Mouse (Mus musculus): ENCODE measurements around the gene Foxp4. TPM values are rescaled to one million over a fixed set of nuclear protein-coding genes. Genes with fewer than 3 reads are reported as not detected.
A peak's percentile ranks its signal among the peaks of the same experiment; 100 is the strongest.

Gene Foxp4
- 9.4 and 10.1 TPM in 2 replicates for polyA plus RNA-seq (2012; rRNA removed)
- polyA plus RNA-seq (2014; fragmentation: Nextera tagmentation; extraction: Ambion mirVana), result 3.5 and 4.7 TPM in 2 replicates

DNA sequence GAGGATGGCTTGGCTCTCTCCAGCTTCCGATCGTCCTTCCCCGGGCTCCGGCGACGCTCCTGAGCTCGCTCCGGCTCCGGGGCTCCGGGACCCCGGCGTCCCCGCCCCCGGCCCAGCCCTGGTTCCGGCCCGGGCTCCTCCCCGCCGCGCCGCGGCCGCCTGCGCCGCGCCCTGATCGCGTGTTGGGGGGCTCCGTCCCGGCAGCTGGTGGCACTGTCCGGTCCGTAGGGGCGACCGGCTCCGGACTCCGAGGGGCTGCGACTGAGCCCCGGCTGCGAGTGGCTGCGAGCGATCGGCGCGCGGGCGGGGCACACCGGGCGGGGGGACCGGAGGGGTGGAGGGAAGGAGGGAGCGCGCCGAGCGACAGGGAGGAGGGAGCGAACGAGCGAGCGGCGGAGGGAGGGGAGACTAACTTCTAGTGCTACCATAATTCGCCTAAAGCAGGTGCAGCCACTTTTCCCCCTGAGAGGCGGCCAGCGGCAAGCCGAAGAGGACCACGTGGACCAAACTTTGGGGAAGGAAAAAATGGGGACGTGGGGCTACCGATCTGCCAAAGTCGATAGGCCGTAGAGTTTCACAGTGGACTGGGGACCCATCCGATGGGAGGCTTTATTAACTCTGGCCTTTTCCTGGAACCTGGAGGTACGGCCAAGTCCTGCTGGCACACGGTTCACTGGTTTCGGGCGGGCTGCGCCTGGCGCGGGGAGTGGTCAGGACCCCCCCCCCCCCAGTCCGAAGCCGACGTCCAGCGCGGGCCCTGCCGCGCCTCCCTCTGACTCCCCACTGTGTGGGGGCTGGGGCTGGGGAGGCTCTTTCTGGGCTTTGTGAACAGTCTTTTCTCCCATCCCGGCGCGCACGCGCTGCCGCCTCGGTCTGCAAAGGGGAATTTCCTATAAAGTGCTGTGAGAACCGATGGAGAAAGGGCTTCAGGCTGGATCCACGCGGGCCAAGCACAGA lies at the start of gene Foxp4:
TSS of gene Foxp4 (minus strand) at position 263 of the 957 bp plus-strand sequence.
- no peak for TF ChIP-seq EP300 (IDR thresholded peaks at IDR 0.05; ENCODE audit: low read depth)
- Histone ChIP-seq H3K4me1 (replicated peaks; ENCODE audit: control insufficient read depth in 2 of 2, insufficient read depth in 2 of 2, low read length in 1 of 2) (peaks cover 0 to 14% of the 10 kb centered on the region in 2 experiments; a peak in 3 of 4 replicates), H3K4me2 (ENCODE audit: low read depth) (peak within 1 kb of the TSS; percentile 82), H3K27me3 (ENCODE audit: control insufficient read depth, insufficient read depth, low read length) (peaks cover 34% of the 10 kb centered on the region), H3K9me3 (ENCODE audit: control insufficient read depth, low read length) (no peaks in the 10 kb centered on the region), H3K4me3 (ENCODE audit: insufficient read depth in 1 of 2, low read depth in 2 of 2, low read length in 2 of 2) (peak within 1 kb of the TSS; percentile 68 to 70), H3K9ac (replicated peaks) (peak within 1 kb of the TSS; percentile 61), H3K27ac (no peak within 1 kb of the TSS), H3K36me3 (replicated peaks; ENCODE audit: control insufficient read depth, insufficient read depth, low read depth) (no peaks in the 10 kb centered on the region)
- DNase-seq (ENCODE audit: low read depth in 3 of 3, low spot score in 3 of 3), result peak; percentile 65 to 72 (median 70)
- ATAC-seq (ENCODE audit: insufficient read depth), result peak; percentile 85
- WGBS (ENCODE audit: insufficient replicate concordance), result under 1% methylated on average over 90 of the region's 91 CpGs

DNA sequence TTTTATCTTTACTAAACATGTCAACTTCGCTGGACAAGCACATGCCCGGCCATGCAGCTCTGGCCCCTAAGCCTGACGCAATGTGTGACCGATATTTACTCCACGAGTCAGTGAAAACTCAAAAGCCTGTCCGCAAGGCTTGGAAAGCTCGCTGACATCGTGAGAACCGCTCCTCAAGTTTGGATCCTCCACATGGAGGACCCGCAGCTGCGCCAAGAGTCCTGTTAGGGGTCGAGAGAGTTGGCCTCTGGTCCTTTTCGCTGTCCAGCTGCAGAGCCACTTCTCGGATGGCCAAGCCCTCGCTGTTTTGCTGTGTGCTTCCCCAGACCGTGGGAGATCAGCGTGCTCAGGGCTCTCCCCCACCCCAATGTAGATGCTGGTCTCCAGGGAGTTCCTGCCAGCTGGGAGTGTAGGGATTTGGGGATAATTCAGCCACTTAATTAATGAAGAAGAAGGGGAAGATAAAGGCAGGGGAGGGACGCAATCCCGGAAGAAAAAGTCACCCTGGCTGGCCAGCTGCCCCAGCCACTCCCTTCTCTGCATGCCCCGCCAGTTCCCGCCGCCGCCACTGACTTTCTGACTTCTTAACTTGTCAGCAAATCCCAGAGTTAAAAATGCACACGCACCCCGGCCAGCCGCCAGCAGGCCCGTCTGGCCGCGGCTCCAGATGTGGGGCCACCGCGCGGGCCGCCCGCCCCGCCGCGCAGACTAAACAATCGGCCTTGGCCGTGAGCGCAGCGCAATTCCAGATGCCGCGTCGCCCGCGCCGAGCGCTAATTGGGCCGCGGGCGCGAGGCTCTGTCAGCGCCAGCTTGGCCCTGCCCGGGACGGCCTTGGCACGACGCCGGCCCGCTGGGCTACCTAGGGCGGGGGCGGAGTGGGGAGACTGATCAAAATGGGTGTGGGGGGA lies 49.4 kb upstream of the Foxp4 start:
- H3K9ac ChIP-seq (replicated peaks), result no peak overlapping the region
- H3K27me3 ChIP-seq (ENCODE audit: control insufficient read depth, insufficient read depth, low read length), result peaks cover 42% of the 10 kb centered on the region

GRCm38 (mm10) chr17:47965885-47966505 lies 41.5 kb upstream of the Foxp4 start:
- DNase-seq (ENCODE audit: low read depth in 3 of 3, low spot score in 3 of 3), result no peak
- no peak for ATAC-seq (ENCODE audit: insufficient read depth)
- no peaks in the 10 kb centered on the region for H3K36me3 ChIP-seq (replicated peaks; ENCODE audit: control insufficient read depth, insufficient read depth, low read depth)
- H3K27ac ChIP-seq, result no peak overlapping the region
- no peak for TF ChIP-seq CTCF (IDR thresholded peaks at IDR 0.05; ENCODE audit: low read depth)
- TF ChIP-seq EP300 (IDR thresholded peaks at IDR 0.05; ENCODE audit: low read depth), result no peak
- H3K9me3 ChIP-seq (ENCODE audit: control insufficient read depth, low read length), result no peaks in the 10 kb centered on the region
- H3K9ac ChIP-seq (replicated peaks), result no peak overlapping the region
- no peaks in the 10 kb centered on the region for H3K27me3 ChIP-seq (ENCODE audit: control insufficient read depth, insufficient read depth, low read length)
- H3K4me1 ChIP-seq (replicated peaks; ENCODE audit: control insufficient read depth in 2 of 2, insufficient read depth in 2 of 2, low read length in 1 of 2), result no peaks in the 10 kb centered on the region
- H3K4me3 ChIP-seq (ENCODE audit: insufficient read depth in 1 of 2, low read depth in 2 of 2, low read length in 2 of 2), result no peak overlapping the region
- WGBS (ENCODE audit: insufficient replicate concordance), result 50% methylated on average over 9 of the region's 12 CpGs
- no peak overlapping the region for H3K4me2 ChIP-seq (ENCODE audit: low read depth)

More for the DNA sequence above, 49.4 kb upstream of the Foxp4 start:
- DNase-seq (ENCODE audit: low read depth in 3 of 3, low spot score in 3 of 3), result no peak
- WGBS (ENCODE audit: insufficient replicate concordance), result 2% methylated on average over 61 of the region's 61 CpGs
- peak; percentile 34; the same call in 1 of the 2 replicates for ATAC-seq (ENCODE audit: insufficient read depth)
- Histone ChIP-seq H3K36me3 (replicated peaks; ENCODE audit: control insufficient read depth, insufficient read depth, low read depth) (no peaks in the 10 kb centered on the region), H3K4me3 (ENCODE audit: insufficient read depth in 1 of 2, low read depth in 2 of 2, low read length in 2 of 2) (peak overlapping the region; percentile 1 to 37; a peak in 3 of 4 replicates), H3K27ac (no peak overlapping the region), H3K4me2 (ENCODE audit: low read depth) (peak overlapping the region; percentile 55), H3K9me3 (ENCODE audit: control insufficient read depth, low read length) (no peaks in the 10 kb centered on the region), H3K4me1 (replicated peaks; ENCODE audit: control insufficient read depth in 2 of 2, insufficient read depth in 2 of 2, low read length in 1 of 2) (peaks cover 0 to 11% of the 10 kb centered on the region in 2 experiments; a peak in 2 of 4 replicates)
- no peak for TF ChIP-seq CTCF (IDR thresholded peaks at IDR 0.05; ENCODE audit: low read depth)
- no peak for TF ChIP-seq EP300 (IDR thresholded peaks at IDR 0.05; ENCODE audit: low read depth)

- no peak for DNase-seq (ENCODE audit: low read depth in 3 of 3, low spot score in 3 of 3)
- Histone ChIP-seq H3K4me1 (replicated peaks; ENCODE audit: control insufficient read depth in 2 of 2, insufficient read depth in 2 of 2, low read length in 1 of 2) (peaks cover 0 to 2% of the 10 kb centered on the region in 2 experiments; a peak in 1 of 4 replicates), H3K9ac (replicated peaks) (no peak overlapping the region), H3K4me3 (ENCODE audit: insufficient read depth in 1 of 2, low read depth in 2 of 2, low read length in 2 of 2) (no peak overlapping the region), H3K9me3 (ENCODE audit: control insufficient read depth, low read length) (no peaks in the 10 kb centered on the region), H3K27ac (no peak overlapping the region), H3K36me3 (replicated peaks; ENCODE audit: control insufficient read depth, insufficient read depth, low read depth) (no peaks in the 10 kb centered on the region), H3K4me2 (ENCODE audit: low read depth) (no peak overlapping the region), H3K27me3 (ENCODE audit: control insufficient read depth, insufficient read depth, low read length) (no peaks in the 10 kb centered on the region; the same call in 1 of the 2 replicates)
- ATAC-seq (ENCODE audit: insufficient read depth), result no peak
- WGBS (ENCODE audit: insufficient replicate concordance), result 39% methylated on average over 10 of the region's 10 CpGs
- no peak for TF ChIP-seq EP300 (IDR thresholded peaks at IDR 0.05; ENCODE audit: low read depth)
- no peak for TF ChIP-seq CTCF (IDR thresholded peaks at IDR 0.05; ENCODE audit: low read depth)
Observed at GRCm38 (mm10) chr17:47958046-47958790, 33.8 kb upstream of the Foxp4 start.

All from liver, embryonic 14.5 days (tissue).